Mouse (Mus musculus) olfactory bulb, adult 2 months (tissue): ENCODE measurements around the gene Sh3pxd2a.

ENCODE experiments used
- CTCF ChIP-seq: fragments of 200-500 bp; IDR thresholded peaks from 2 replicates; pipeline ENCODE4 v1.5.1; 2012; ENCODE audit warnings: low read depth, mild to moderate bottlenecking, low read length, moderate library complexity; ENCODE audit not compliant: insufficient read depth
- POLR2A ChIP-seq: fragments of 200-500 bp; IDR thresholded peaks from 2 replicates; pipeline ENCODE4 v1.6.1; 2012; ENCODE audit warnings: mild to moderate bottlenecking, low read depth, low read length, moderate library complexity; ENCODE audit not compliant: insufficient read depth

DNA sequence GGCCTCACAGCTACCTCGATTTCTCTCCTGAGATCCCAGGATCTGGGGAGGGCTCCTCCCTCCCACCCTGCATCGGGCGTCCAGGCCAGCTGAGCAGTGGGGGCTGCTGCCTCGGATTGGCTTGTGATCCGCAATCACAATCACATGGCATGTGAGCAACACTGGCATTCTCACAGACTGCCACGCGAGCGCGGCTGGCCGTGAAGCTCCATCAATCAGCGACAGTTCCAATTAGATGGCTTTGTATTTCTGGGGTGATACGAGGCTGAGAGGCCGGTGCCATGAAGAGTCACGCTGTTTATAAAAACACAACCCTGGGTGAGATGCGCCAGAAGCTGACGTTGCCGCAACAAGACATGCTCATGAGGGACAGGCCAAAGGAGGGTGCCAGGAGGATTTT lies 129.5 kb downstream of the Sh3pxd2a start:
- no peak for TF ChIP-seq CTCF
- no peak for TF ChIP-seq POLR2A
